Mouse (Mus musculus) midbrain, embryonic 16.5 days (tissue): ENCODE results near the gene Tex45. TPM values are rescaled to one million over a fixed set of nuclear protein-coding genes. Genes with fewer than 3 reads are reported as not detected.

Experiments used
- ATAC-seq: fragments of 200-750 bp; cut with Nextera tagmentation; 2 replicates; pipeline ENCODE4 v1.8.0; 2017; ENCODE audit warnings: moderate TSS enrichment
- H3K27ac ChIP-seq: fragments of 300-500 bp; sonication (generic); 2 replicates; pipeline ENCODE4 v1.5.1; 2014; ENCODE audit warnings: mild to moderate bottlenecking, low read length, mixed read lengths
- H3K27me3 ChIP-seq: fragments of 300-500 bp; sonication (generic); 2 replicates; pipeline ENCODE4 v1.6.1; 2014; ENCODE audit warnings: low read depth, low read length, mixed read lengths; ENCODE audit not compliant: control insufficient read depth, insufficient read depth
- H3K36me3 ChIP-seq: fragments of 300-500 bp; sonication (generic); 2 replicates; pipeline ENCODE4 v1.6.1; 2014; ENCODE audit warnings: mild to moderate bottlenecking, low read length, moderate library complexity, mixed read lengths; ENCODE audit not compliant: control insufficient read depth, insufficient read depth
- H3K4me1 ChIP-seq: fragments of 300-500 bp; sonication (generic); 2 replicates; pipeline ENCODE4 v1.6.1; 2014; ENCODE audit warnings: mild to moderate bottlenecking, low read length, mixed read lengths; ENCODE audit not compliant: control insufficient read depth, insufficient read depth
- H3K4me2 ChIP-seq: fragments of 300-500 bp; sonication (generic); 2 replicates; pipeline ENCODE4 v1.6.1; 2014; ENCODE audit warnings: mild to moderate bottlenecking, low read length, mixed read lengths
- H3K4me3 ChIP-seq: fragments of 300-500 bp; sonication (generic); 2 replicates; pipeline ENCODE4 v1.5.1; 2014; ENCODE audit warnings: low read depth, mild to moderate bottlenecking, low read length, moderate library complexity, mixed read lengths
- H3K9ac ChIP-seq: fragments of 300-500 bp; sonication (generic); 2 replicates; pipeline ENCODE4 v1.6.1; 2014; ENCODE audit warnings: low read depth, low read length, mixed read lengths
- H3K9me3 ChIP-seq: fragments of 300-500 bp; sonication (generic); replicated peaks from 2 replicates; pipeline ENCODE4 v1.6.1; 2014; ENCODE audit warnings: mild to moderate bottlenecking, low read length, mixed read lengths; ENCODE audit not compliant: control insufficient read depth, poor library complexity, severe bottlenecking
- WGBS: fragments of 180-500 bp; shearing (Covaris S2); extraction: QIAGEN DNeasy Blood & Tissue Kit; methylation state at CpG from one replicate; pipeline ENCODE4 v1.1.7; 2014; 5-methylcytosine and 5-hydroxymethylcytosine counted together
- polyA plus RNA-seq: library from polyadenylated mRNA; unstranded; fragments of >200 nt; fragmentation: Nextera tagmentation; extraction: Ambion mirVana; gene quantifications from 2 replicates; pipeline ENCODE4 v1.2.1, GENCODE M21; 2015

The Tex45 gene
- polyA plus RNA-seq: 0.31 and 0.46 TPM in 2 replicates

GRCm38 (mm10) chr8:3470562-3470961 is at the start of gene Tex45:
Tex45 (plus strand) TSS chr8:3470862.
- H3K27ac ChIP-seq: no peak within 1 kb of the TSS
- H3K4me1 ChIP-seq: peaks cover 15% of the 10 kb centered on the region
- no peaks in the 10 kb centered on the region for H3K27me3 ChIP-seq
- no peaks in the 10 kb centered on the region for H3K9me3 ChIP-seq
- no peak within 1 kb of the TSS for H3K9ac ChIP-seq
- no peaks in the 10 kb centered on the region for H3K36me3 ChIP-seq
- H3K4me3 ChIP-seq: no peak within 1 kb of the TSS
- H3K4me2 ChIP-seq: no peak within 1 kb of the TSS
- no peak for ATAC-seq

GRCm38 (mm10) chr8:3421507-3421906 is 49.2 kb upstream of the Tex45 start:
- no peaks in the 10 kb centered on the region for H3K27me3 ChIP-seq
- H3K4me2 ChIP-seq: no peak overlapping the region
- no peaks in the 10 kb centered on the region for H3K9me3 ChIP-seq
- no peak overlapping the region for H3K4me3 ChIP-seq
- 93% methylated on average over 5 of the region's 5 CpGs for WGBS
- peaks cover 14% of the 10 kb centered on the region for H3K4me1 ChIP-seq
- H3K9ac ChIP-seq: no peak overlapping the region
- ATAC-seq: no peak
- H3K36me3 ChIP-seq: no peaks in the 10 kb centered on the region
- no peak overlapping the region for H3K27ac ChIP-seq

GRCm38 (mm10) chr8:3425217-3425616 is 45.4 kb upstream of the Tex45 start:
- 93% methylated on average over 5 of the region's 5 CpGs for WGBS

DNA sequence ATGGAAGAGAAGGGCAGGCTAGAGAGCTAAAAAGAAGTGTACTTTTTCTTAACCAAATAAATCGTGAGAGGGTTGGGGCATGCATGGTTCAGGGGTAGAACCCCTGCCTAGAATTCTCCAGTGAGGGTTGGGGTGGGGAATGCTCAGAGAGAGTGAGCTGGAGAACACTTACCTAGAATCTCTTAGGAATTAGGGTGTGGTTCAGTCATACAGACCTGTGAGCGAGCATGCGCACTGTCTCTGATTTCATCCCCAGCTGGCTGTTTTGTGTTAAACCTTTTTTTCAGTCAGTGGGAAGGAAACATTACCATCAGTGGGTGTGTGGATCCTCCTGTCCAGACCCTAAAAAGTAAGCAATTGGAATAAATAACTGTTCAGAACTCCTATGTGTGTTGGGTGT is 44.5 kb upstream of the Tex45 start:
- H3K27me3 ChIP-seq: no peaks in the 10 kb centered on the region
- H3K9me3 ChIP-seq: no peaks in the 10 kb centered on the region
- no peak overlapping the region for H3K4me3 ChIP-seq
- H3K4me2 ChIP-seq: no peak overlapping the region
- 89% methylated on average over 3 of the region's 3 CpGs for WGBS
- H3K27ac ChIP-seq: no peak overlapping the region
- no peak for ATAC-seq
- no peaks in the 10 kb centered on the region for H3K4me1 ChIP-seq
- H3K9ac ChIP-seq: no peak overlapping the region
- H3K36me3 ChIP-seq: peaks cover 4% of the 10 kb centered on the region; the same call in 1 of the 2 replicates

More at GRCm38 (mm10) chr8:3425217-3425616, 45.4 kb upstream of the Tex45 start:
- Histone ChIP-seq H3K4me3 (no peak overlapping the region), H3K4me1 (no peaks in the 10 kb centered on the region), H3K9ac (no peak overlapping the region), H3K27ac (no peak overlapping the region), H3K9me3 (no peaks in the 10 kb centered on the region), H3K27me3 (no peaks in the 10 kb centered on the region), H3K36me3 (peaks cover 4% of the 10 kb centered on the region; the same call in 1 of the 2 replicates), H3K4me2 (no peak overlapping the region)
- ATAC-seq: no peak

- Histone ChIP-seq H3K4me2 (no peak overlapping the region), H3K4me1 (no peaks in the 10 kb centered on the region), H3K4me3 (no peak overlapping the region), H3K36me3 (peaks cover 14% of the 10 kb centered on the region; the same call in 1 of the 2 replicates), H3K9ac (no peak overlapping the region), H3K9me3 (no peaks in the 10 kb centered on the region), H3K27me3 (no peaks in the 10 kb centered on the region), H3K27ac (no peak overlapping the region)
- 95% methylated on average over 2 of the region's 2 CpGs for WGBS
- no peak for ATAC-seq
Observed at GRCm38 (mm10) chr8:3428426-3428825, 42.2 kb upstream of the Tex45 start.

- no peak for ATAC-seq
- H3K27ac ChIP-seq: no peak overlapping the region
- no peak overlapping the region for H3K4me2 ChIP-seq
- no peaks in the 10 kb centered on the region for H3K4me1 ChIP-seq
- no peak overlapping the region for H3K4me3 ChIP-seq
- H3K9ac ChIP-seq: no peak overlapping the region
- no peaks in the 10 kb centered on the region for H3K27me3 ChIP-seq
- WGBS: 79% methylated on average over 2 of the region's 2 CpGs
- peaks cover 14% of the 10 kb centered on the region; the same call in 1 of the 2 replicates for H3K36me3 ChIP-seq
- H3K9me3 ChIP-seq: no peaks in the 10 kb centered on the region
Observed at GRCm38 (mm10) chr8:3429966-3430365, 40.7 kb upstream of the Tex45 start.

DNA sequence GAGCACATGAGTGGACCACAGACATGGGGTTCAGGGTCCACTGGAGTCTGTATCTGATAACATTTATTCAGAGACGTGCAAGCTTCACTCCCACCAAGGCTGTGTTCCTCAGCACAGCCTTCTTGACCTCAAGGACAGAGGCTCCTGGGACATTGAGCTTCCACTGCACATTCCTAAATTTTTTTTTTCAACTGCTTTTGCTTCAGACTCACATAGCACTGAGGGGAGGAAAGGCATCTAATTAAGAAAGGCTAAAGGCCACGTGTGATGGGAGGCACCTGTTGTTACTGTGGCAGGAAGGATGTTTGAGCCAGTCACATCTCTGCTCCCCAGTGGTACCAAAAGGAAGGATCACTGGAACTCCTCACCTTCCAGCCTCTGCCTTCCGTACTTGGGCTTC is 39.5 kb upstream of the Tex45 start:
- 86% methylated on average over 3 of the region's 3 CpGs for WGBS

GRCm38 (mm10) chr8:3436492-3436891 is 34.2 kb upstream of the Tex45 start:
- WGBS: 85% methylated on average over 5 of the region's 6 CpGs

More for the DNA sequence above, 39.5 kb upstream of the Tex45 start:
- no peaks in the 10 kb centered on the region for H3K4me1 ChIP-seq
- ATAC-seq: no peak
- no peak overlapping the region for H3K27ac ChIP-seq
- H3K9me3 ChIP-seq: no peaks in the 10 kb centered on the region
- H3K4me2 ChIP-seq: no peak overlapping the region
- H3K9ac ChIP-seq: no peak overlapping the region
- peaks cover 20% of the 10 kb centered on the region for H3K36me3 ChIP-seq
- H3K27me3 ChIP-seq: no peaks in the 10 kb centered on the region
- no peak overlapping the region for H3K4me3 ChIP-seq

DNA sequence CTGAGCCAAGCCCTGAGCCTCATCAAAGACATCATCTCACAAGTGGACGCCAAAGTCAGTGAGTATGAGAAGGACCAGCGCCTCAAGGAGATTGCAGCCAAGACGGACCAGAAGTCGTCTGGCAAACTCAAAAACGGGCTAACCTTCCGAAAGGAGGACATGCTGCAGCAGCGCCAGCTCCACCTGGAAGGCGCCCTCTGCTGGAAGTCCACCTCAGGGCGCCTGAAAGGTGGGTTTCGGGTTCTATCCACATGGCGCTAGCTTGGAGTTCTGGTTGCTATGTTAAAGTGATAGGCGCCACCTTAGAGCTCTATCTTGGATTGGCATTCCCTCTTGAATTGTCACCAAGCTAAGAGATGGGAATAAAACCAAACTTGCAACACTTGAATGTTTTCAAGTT is 31.2 kb upstream of the Tex45 start:
- ATAC-seq: no peak
- no peaks in the 10 kb centered on the region for H3K27me3 ChIP-seq
- H3K9me3 ChIP-seq: no peaks in the 10 kb centered on the region
- no peak overlapping the region for H3K4me2 ChIP-seq
- WGBS: 77% methylated on average over 12 of the region's 12 CpGs
- no peak overlapping the region for H3K4me3 ChIP-seq
- no peak overlapping the region for H3K27ac ChIP-seq
- peaks cover 38% of the 10 kb centered on the region for H3K36me3 ChIP-seq
- no peaks in the 10 kb centered on the region for H3K4me1 ChIP-seq
- H3K9ac ChIP-seq: no peak overlapping the region

More at GRCm38 (mm10) chr8:3436492-3436891, 34.2 kb upstream of the Tex45 start:
- Histone ChIP-seq H3K36me3 (peaks cover 45% of the 10 kb centered on the region), H3K27ac (no peak overlapping the region), H3K9ac (no peak overlapping the region), H3K9me3 (no peaks in the 10 kb centered on the region), H3K27me3 (no peaks in the 10 kb centered on the region), H3K4me3 (no peak overlapping the region), H3K4me2 (no peak overlapping the region), H3K4me1 (no peaks in the 10 kb centered on the region)
- no peak for ATAC-seq
